Mouse (Mus musculus): ENCODE data around the gene Phc2.

GRCm38 (mm10) chr4:128788108-128788507, 133.6 kb downstream of the Phc2 start:
- TF ChIP-seq CHD2 (IDR thresholded peaks at IDR 0.05; ENCODE audit: low read depth, low read length): no peak
- no peak for TF ChIP-seq ZC3H11A (IDR thresholded peaks at IDR 0.05; ENCODE audit: borderline replicate concordance, low read depth, low read length)
- TF ChIP-seq HCFC1 (IDR thresholded peaks at IDR 0.05; ENCODE audit: borderline replicate concordance, insufficient read depth, low read length): no peak

Measured in ES-E14 (cell line).